Mouse (Mus musculus) embryonic facial prominence, embryonic 11.5 days (tissue): ENCODE results near the gene Rock2. TPM values are rescaled to one million over a fixed set of nuclear protein-coding genes. Genes with fewer than 3 reads are reported as not detected.
A peak's percentile ranks its signal among the peaks of the same experiment; 100 is the strongest.

ENCODE experiments used
- ATAC-seq: fragments of 200-750 bp; cut with Nextera tagmentation; replicated peaks from 2 replicates; pipeline ENCODE4 v1.8.0; 2017; ENCODE audit warnings: low read depth; ENCODE audit not compliant: insufficient number of reproducible peaks, low FRiP score, low TSS enrichment
- DNase-seq: peaks from one replicate; pipeline ENCODE4 v3.0.0-alpha.2; 2015; ENCODE audit warnings: low spot score
- H3K27ac ChIP-seq: fragments of 300-500 bp; sonication (generic); replicated peaks from 2 replicates; pipeline ENCODE4 v1.5.1; 2014; ENCODE audit warnings: mild to moderate bottlenecking, low read depth, low read length, control low read depth
- H3K27me3 ChIP-seq: fragments of 300-500 bp; sonication (generic); 2 replicates; pipeline ENCODE4 v1.6.1; 2014; ENCODE audit warnings: mild to moderate bottlenecking, low read length, moderate library complexity, mixed read lengths; ENCODE audit not compliant: control insufficient read depth, insufficient read depth
- H3K36me3 ChIP-seq: fragments of 300-500 bp; sonication (generic); replicated peaks from 2 replicates; pipeline ENCODE4 v1.6.1; 2014; ENCODE audit warnings: low read depth, mild to moderate bottlenecking, low read length, moderate library complexity, mixed read lengths; ENCODE audit not compliant: control insufficient read depth, insufficient read depth
- H3K4me1 ChIP-seq: fragments of 300-500 bp; sonication (generic); 2 replicates; pipeline ENCODE4 v1.6.1; 2014; ENCODE audit warnings: low read length, mixed read lengths; ENCODE audit not compliant: control insufficient read depth, insufficient read depth
- H3K4me2 ChIP-seq: fragments of 300-500 bp; sonication (generic); 2 replicates; pipeline ENCODE4 v1.6.1; 2014; ENCODE audit warnings: low read depth, mild to moderate bottlenecking, control low read depth, low read length, moderate library complexity
- H3K4me3 ChIP-seq: fragments of 300-500 bp; sonication (generic); 2 replicates; pipeline ENCODE4 v1.5.1; 2014; ENCODE audit warnings: low read depth, low read length, control low read depth
- H3K9ac ChIP-seq: fragments of 300-500 bp; sonication (generic); replicated peaks from 2 replicates; pipeline ENCODE4 v1.6.1; 2014; ENCODE audit warnings: mild to moderate bottlenecking, control low read depth, low read length
- H3K9me3 ChIP-seq: fragments of 300-500 bp; sonication (generic); replicated peaks from 2 replicates; pipeline ENCODE4 v1.6.1; 2016; ENCODE audit warnings: mild to moderate bottlenecking, low read length, inconsistent platforms, mixed read lengths; ENCODE audit not compliant: control insufficient read depth
- WGBS: fragments of 180-500 bp; shearing (Covaris S2); extraction: QIAGEN DNeasy Blood & Tissue Kit; methylation state at CpG from one replicate; pipeline ENCODE4 v1.1.7; 2014; 5-methylcytosine and 5-hydroxymethylcytosine counted together
- polyA plus RNA-seq: library from polyadenylated mRNA; unstranded; fragments of >200 nt; fragmentation: Nextera tagmentation; extraction: Ambion mirVana; gene quantifications from 2 replicates; pipeline ENCODE4 v1.2.1, GENCODE M21; 2014

Rock2 gene
- polyA plus RNA-seq, 1 experiment from 2014 or later, result 13.6 TPM

GRCm38 (mm10) chr12:16867306-16867705, 27.4 kb upstream of the Rock2 start:
- Histone ChIP-seq H3K4me1 (no peaks in the 10 kb centered on the region; the same call in 1 of the 2 replicates), H3K36me3 (no peaks in the 10 kb centered on the region), H3K27me3 (no peaks in the 10 kb centered on the region), H3K4me2 (no peak overlapping the region), H3K9ac (no peak overlapping the region), H3K9me3 (no peaks in the 10 kb centered on the region), H3K4me3 (no peak overlapping the region), H3K27ac (no peak overlapping the region)
- WGBS, result 68% methylated on average over 7 of the region's 7 CpGs
- DNase-seq (no peak), ATAC-seq (no peak)

- Histone ChIP-seq H3K27me3 (no peaks in the 10 kb centered on the region), H3K9ac (no peak overlapping the region), H3K9me3 (no peaks in the 10 kb centered on the region), H3K27ac (no peak overlapping the region), H3K4me1 (no peaks in the 10 kb centered on the region; the same call in 1 of the 2 replicates), H3K4me3 (no peak overlapping the region), H3K4me2 (no peak overlapping the region), H3K36me3 (no peaks in the 10 kb centered on the region)
- 79% methylated on average over 6 of the region's 6 CpGs for WGBS
- no peak for DNase-seq
- no peak for ATAC-seq
Observed at GRCm38 (mm10) chr12:16868618-16869017, 26.1 kb upstream of the Rock2 start.

GRCm38 (mm10) chr12:16869091-16869778, 25.5 kb upstream of the Rock2 start:
- ATAC-seq (no peak), DNase-seq (no peak)
- H3K36me3 ChIP-seq, result no peaks in the 10 kb centered on the region
- H3K9me3 ChIP-seq, result no peaks in the 10 kb centered on the region
- 60% methylated on average over 8 of the region's 8 CpGs for WGBS
- H3K4me2 ChIP-seq, result no peak overlapping the region
- H3K27ac ChIP-seq, result no peak overlapping the region
- no peaks in the 10 kb centered on the region; the same call in 1 of the 2 replicates for H3K4me1 ChIP-seq
- H3K27me3 ChIP-seq, result no peaks in the 10 kb centered on the region
- no peak overlapping the region for H3K4me3 ChIP-seq
- H3K9ac ChIP-seq, result no peak overlapping the region

- whole genome bisulfite sequencing, result 60% methylated on average over 9 of the region's 9 CpGs
- Histone ChIP-seq H3K9me3 (no peaks in the 10 kb centered on the region), H3K4me3 (no peak overlapping the region), H3K9ac (no peak overlapping the region), H3K4me2 (no peak overlapping the region), H3K27ac (peak overlapping the region; percentile 52; the same call in 1 of the 2 replicates), H3K4me1 (no peaks in the 10 kb centered on the region; the same call in 1 of the 2 replicates), H3K27me3 (no peaks in the 10 kb centered on the region), H3K36me3 (no peaks in the 10 kb centered on the region)
- DNase-seq (peak; percentile 27), ATAC-seq (0 out of 2 replicates have a peak, but pooled peaks have one; percentile 34)
Observed at GRCm38 (mm10) chr12:16869870-16870404, 24.8 kb upstream of the Rock2 start.

- peak; percentile 80 for ATAC-seq
- DNase-seq, result peak; percentile 59
- no peak overlapping the region for H3K9ac ChIP-seq
- H3K9me3 ChIP-seq, result no peaks in the 10 kb centered on the region
- no peak overlapping the region for H3K4me2 ChIP-seq
- no peaks in the 10 kb centered on the region for H3K27me3 ChIP-seq
- H3K4me3 ChIP-seq, result no peak overlapping the region
- H3K36me3 ChIP-seq, result no peaks in the 10 kb centered on the region
- H3K27ac ChIP-seq, result peak overlapping the region; percentile 52; the same call in 1 of the 2 replicates
- H3K4me1 ChIP-seq, result no peaks in the 10 kb centered on the region; the same call in 1 of the 2 replicates
- WGBS, result 32% methylated on average over 8 of the region's 8 CpGs
Observed at GRCm38 (mm10) chr12:16870405-16871068, 24.2 kb upstream of the Rock2 start.

- H3K27me3 ChIP-seq, result no peaks in the 10 kb centered on the region
- 43% methylated on average over 1 of the region's 1 CpGs for WGBS
- H3K36me3 ChIP-seq, result no peaks in the 10 kb centered on the region
- no peak overlapping the region for H3K27ac ChIP-seq
- no peak overlapping the region for H3K9ac ChIP-seq
- DNase-seq (no peak), ATAC-seq (no peak)
- no peak overlapping the region for H3K4me2 ChIP-seq
- H3K9me3 ChIP-seq, result no peaks in the 10 kb centered on the region
- H3K4me3 ChIP-seq, result no peak overlapping the region
- H3K4me1 ChIP-seq, result no peaks in the 10 kb centered on the region; the same call in 1 of the 2 replicates
Observed at GRCm38 (mm10) chr12:16872006-16872405, 22.7 kb upstream of the Rock2 start.

DNA sequence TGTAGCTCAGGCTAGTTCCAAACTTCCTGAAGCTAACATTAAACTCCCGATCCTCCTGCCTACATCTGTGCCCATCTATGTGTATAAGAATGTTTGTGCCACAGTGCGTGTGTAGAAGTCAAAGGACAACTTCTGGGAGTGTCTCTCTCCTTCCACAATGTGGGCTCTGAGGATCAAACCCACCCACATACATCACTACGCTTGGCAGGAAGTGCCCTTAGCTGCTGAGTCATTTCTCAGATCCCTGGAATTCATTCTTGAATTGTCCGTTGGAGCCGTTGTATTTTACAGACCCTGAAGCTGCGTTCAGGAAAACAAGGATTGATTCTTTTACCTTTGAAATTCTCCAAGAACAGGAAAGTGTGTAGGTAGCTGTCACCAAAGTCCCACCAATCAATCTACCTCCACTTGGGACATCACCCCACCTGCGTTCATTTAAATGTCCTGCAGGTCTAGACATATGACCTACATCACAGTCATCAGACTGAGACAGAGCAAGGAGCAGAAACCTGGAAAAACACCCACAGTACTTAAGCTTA, 21.7 kb upstream of the Rock2 start:
- H3K4me2 ChIP-seq, result no peak overlapping the region
- H3K27ac ChIP-seq, result no peak overlapping the region
- H3K9me3 ChIP-seq, result no peaks in the 10 kb centered on the region
- no peaks in the 10 kb centered on the region for H3K27me3 ChIP-seq
- ATAC-seq (no peak), DNase-seq (no peak)
- no peak overlapping the region for H3K4me3 ChIP-seq
- H3K36me3 ChIP-seq, result no peaks in the 10 kb centered on the region
- H3K4me1 ChIP-seq, result no peaks in the 10 kb centered on the region; the same call in 1 of the 2 replicates
- WGBS, result 77% methylated on average over 7 of the region's 7 CpGs
- H3K9ac ChIP-seq, result no peak overlapping the region
